Mouse (Mus musculus): ENCODE measurements around the gene Gab1. TPM values are rescaled to one million over a fixed set of nuclear protein-coding genes. Genes with fewer than 3 reads are reported as not detected.

The Gab1 gene
- total RNA-seq, 2 experiments from 2014 or later, result 35.5 to 40.0 TPM

DNA sequence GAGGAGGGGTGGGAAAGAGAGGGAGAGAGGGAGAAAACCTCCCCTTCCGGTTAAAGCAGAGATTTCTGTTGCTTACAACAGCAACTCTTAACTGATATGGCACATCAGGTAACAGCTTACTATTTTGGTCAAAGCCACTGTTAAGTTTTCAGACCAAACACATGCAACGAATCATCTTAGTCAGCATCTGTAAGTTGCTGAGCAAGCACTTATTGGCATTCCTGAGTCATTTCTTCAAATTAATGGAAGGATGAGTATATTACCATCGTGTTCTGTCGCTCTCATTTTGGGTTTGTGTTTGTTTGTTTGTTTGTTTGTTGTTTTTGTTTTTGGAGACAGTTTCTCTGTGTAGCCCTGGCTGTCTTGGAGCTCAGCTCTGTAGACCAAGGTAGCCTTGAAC is 30.3 kb downstream of the Gab1 start:
- intact Hi-C loops (cut with DNase I), result no loop called here
- no peak for DNase-seq

GRCm38 (mm10) chr8:80848631-80849030 is 31.7 kb downstream of the Gab1 start:
- intact Hi-C loops (cut with DNase I), result no loop called here
- DNase-seq, result no peak

- DNase-seq, result peak; percentile 76 to 81
- intact Hi-C loops (cut with DNase I), result no loop called here
These were observed 32.4 kb downstream of the Gab1 start for GRCm38 (mm10) chr8:80847912-80848311.

DNA sequence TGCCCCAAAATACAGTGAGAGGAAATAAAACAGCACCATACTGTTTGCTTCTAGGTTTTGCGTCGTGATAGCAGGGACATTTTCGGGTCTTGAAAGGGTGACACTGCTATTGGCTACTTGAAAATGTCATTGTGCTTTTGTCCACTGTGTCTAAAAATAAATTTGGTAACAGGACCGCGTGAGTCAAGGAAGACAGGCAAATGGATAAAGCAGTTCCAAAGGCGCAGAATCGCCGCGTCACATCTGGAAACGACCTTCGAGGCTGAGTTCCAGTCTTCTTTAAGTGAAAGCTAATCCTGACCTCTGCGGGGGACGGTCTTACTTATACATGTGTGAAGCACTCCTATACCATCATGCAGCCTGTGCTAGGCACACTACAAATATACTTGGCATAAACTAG is 35.0 kb downstream of the Gab1 start:
- intact Hi-C loops (cut with DNase I), result no loop called here
- no peak for DNase-seq

- DNase-seq, result no peak
- intact Hi-C loops (cut with DNase I), result no loop called here
These were observed 36.4 kb downstream of the Gab1 start for GRCm38 (mm10) chr8:80843744-80844434.

GRCm38 (mm10) chr8:80842514-80842913 is 37.8 kb downstream of the Gab1 start:
- intact Hi-C loops (cut with DNase I), result no loop called here
- DNase-seq, result no peak

DNA sequence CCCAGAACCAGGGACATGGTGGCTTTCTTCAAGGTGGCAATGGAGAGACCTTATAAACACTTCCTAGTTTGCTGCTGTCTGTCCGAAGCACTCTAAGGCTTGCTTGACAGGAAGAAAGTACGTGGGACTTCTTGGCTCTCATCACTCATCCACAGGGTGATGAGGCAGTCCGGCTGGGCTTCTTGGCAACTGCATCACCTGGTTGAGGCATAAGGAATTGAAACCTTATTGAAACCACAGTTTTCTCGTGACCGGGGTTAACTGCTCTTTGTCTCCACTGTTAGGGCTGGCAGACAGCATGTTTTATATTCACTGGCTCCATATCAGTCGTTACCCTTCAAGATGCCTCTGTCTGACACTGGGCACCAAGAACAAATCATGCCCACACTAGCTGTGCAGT is 40.2 kb downstream of the Gab1 start:
- intact Hi-C loops (cut with DNase I), result no loop called here
- DNase-seq, result no peak

- intact Hi-C loops (cut with DNase I), result loop anchor here (5.0 kb wide), 1 partner anchor 34 kb away; no protein-coding TSS in a partner anchor
- peak; percentile 57 to 73 for DNase-seq
These were observed 42.1 kb downstream of the Gab1 start for GRCm38 (mm10) chr8:80838199-80838598.

DNA sequence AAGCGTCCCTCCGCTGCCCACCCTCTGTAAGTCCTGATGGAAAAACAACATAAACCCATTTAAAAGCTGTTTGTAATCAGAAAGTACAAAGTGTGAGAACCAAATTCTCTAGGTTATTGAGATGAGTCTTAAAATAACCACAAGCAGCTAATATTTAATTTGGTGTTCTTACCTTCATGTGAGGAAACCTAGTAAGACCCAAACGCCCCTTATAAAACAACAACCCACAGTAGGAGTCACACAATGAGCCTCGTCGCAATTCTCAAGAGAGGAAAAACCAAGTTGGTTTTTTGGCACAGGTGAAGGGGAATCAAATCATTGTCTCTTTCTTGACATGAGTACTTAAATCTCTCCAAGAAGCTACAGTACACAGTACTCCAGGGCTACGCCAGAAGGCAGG is 44.9 kb downstream of the Gab1 start:
- intact Hi-C loops (cut with DNase I), result loop anchor here (5.0 kb wide), 1 partner anchor 37 kb away; no protein-coding TSS in a partner anchor
- DNase-seq, result no peak

DNA sequence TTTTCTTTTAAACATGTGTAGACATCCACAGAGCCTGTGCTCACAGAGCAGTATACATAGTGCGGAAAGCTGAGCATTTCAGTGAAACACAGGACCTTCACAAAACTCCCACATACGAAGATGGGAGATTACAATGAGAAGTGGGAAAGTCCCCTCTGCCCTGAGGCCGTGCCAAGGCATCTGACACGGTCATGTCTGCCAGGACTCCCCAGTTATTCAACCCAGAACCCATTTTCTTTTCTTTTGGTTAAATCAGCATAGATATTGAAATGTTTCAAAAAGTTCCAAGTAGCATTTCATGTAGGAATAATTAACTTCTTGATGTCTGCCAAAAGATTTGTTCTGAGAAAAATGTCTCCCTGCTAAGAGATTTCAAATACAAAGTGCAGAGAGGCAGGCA is 45.9 kb downstream of the Gab1 start:
- no peak for DNase-seq

GRCm38 (mm10) chr8:80832534-80832933 is 47.8 kb downstream of the Gab1 start:
- DNase-seq, result no peak
- intact Hi-C loops (cut with DNase I), result no loop called here

More for the DNA sequence above, 45.9 kb downstream of the Gab1 start:
- intact Hi-C loops (cut with DNase I), result no loop called here

DNA sequence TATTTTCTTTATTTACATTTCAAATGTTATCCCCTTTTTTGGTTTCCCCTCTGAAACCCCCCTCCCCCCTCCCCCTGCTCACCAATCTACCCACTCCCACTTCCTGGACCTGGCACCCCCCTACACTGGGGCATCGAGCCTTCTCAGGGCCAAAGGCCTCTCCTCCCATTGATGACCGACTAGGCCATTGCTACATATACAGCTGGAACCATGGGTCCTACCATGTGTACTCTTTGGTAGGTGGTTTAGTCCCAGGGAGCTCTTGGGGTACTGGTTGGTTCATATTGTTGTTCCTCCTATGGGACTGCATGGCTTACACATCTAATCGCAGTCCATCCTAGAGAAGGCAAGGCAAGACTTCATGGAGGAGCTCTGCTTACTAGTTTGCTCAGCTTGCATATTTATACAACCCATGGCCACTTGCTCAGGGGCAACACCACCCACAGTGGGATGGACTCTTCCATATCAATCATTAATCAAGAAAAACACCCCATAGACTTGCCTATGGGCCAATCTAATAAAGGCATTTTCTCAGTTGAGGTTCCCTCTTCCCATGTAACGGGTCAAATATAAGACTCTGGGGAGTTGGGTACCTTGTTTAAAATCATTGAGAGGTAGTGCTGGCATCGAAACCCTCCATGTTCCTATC is 48.3 kb downstream of the Gab1 start:
- intact Hi-C loops (cut with DNase I), result no loop called here
- no peak for DNase-seq

GRCm38 (mm10) chr8:80830724-80831566 is 49.4 kb downstream of the Gab1 start:
- DNase-seq, result peak in 1 of 2 experiments; percentile 58
- intact Hi-C loops (cut with DNase I), result no loop called here

- intact Hi-C loops (cut with DNase I), result no loop called here
- DNase-seq, result no peak
These were observed 50.2 kb downstream of the Gab1 start for GRCm38 (mm10) chr8:80830141-80830540.

GRCm38 (mm10) chr8:80826996-80827395 is 53.3 kb downstream of the Gab1 start:
- DNase-seq, result no peak
- intact Hi-C loops (cut with DNase I), result no loop called here

- intact Hi-C loops (cut with DNase I), result no loop called here
- no peak for DNase-seq
These were observed 55.2 kb downstream of the Gab1 start for GRCm38 (mm10) chr8:80825136-80825535.

DNA sequence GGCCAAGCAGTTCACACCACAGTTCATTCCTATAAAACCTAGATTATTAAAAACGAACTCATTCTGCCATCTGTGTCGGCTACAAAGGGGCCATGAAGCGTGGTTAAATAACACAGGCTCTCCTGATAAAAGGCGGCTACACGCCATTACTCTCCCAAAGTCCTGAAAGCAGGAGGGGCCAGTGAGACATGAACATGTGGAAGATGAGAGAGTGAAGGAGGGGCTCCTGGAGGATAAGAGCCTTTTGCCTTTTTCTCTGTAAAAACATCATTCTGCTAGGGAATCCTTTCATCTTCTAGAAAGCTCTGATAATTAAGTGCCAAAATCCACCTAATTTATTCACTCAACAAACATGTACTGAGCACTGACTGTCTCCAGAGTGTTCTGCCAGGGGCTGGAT is 55.9 kb downstream of the Gab1 start:
- DNase-seq, result no peak
- intact Hi-C loops (cut with DNase I), result no loop called here

GRCm38 (mm10) chr8:80823250-80823649 is 57.1 kb downstream of the Gab1 start:
- intact Hi-C loops (cut with DNase I), result no loop called here
- DNase-seq, result no peak

DNA sequence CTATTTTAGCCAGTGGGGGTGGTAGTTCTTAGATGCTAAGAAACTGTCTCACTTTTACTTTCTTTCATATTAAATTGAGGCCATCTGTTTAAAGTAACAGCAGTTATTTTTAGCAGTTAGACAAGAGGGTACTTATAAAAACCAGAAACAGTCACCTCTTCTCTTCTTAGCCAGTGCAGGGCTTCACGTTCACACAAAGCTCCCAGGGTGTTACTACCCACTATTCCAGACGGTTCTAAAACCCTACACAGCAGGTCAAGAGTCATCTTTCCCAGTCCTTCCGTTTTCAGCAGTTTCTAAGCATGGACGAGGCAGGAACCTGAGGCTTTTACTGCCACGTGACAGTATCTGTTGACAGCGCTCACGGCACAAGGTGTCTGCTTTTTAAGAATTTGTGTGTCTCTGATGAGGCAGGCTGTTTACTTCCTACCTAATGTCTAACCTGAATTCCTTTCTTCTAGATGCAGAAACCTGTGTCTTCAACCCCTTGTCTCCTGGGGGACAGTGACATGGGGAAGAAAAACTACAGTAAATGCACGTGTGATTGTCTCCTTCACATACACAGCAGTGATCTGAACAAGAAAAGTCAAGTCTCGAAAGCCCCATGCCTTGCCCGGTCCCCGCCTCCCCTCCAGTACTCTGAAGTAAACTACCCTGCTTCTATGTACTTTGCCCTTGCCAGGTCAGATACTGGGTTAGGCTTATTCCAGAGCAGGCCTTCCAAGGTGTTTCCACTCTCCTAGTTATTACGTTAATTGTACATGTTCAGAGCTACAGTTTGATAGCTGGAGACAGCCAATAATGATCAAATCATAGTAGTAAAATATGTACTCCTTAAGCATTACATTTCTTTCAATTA is 58.7 kb downstream of the Gab1 start:
- intact Hi-C loops (cut with DNase I), result no loop called here
- DNase-seq, result no peak

GRCm38 (mm10) chr8:80818978-80819377 is 61.3 kb downstream of the Gab1 start:
- intact Hi-C loops (cut with DNase I), result no loop called here
- no peak for DNase-seq
